Comparison of ENCODE assay signal across 8 mouse cellular contexts in genomic region chr1:62795307-62796037, GRCm38 (mm10).
A peak's percentile ranks its signal among the peaks of the same experiment; 100 is the strongest.
DNase-seq lines count a peak whose midpoint lies in the region.

No protein-coding gene starts in this region.

- intact Hi-C loops in heart, postnatal 14 days (cut with DNase I): no loop called here

- DNase-seq in right cerebral cortex, postnatal 10 days (ENCODE audit: low spot score in 2 of 2): peak; percentile 79 to 84
- DNase-seq in right cerebral cortex, adult 18-20 months: no peak
- DNase-seq in embryo, embryonic 11 days: peak; percentile 84
- DNase-seq in heart, postnatal 14 days: peak; percentile 57 to 71
- peak; percentile 64 to 88 for DNase-seq in kidney, postnatal 36 days
- DNase-seq in lung, postnatal 10 days: peak; percentile 86
- DNase-seq in ovary, postnatal 10 days (ENCODE audit: low spot score): peak; percentile 27
- DNase-seq in c-Kit-positive CD71-positive TER-119-positive erythroid progenitor cells, embryonic 14.5 days (ENCODE audit: low spot score): no peak

Comparison
In these comparisons a context has a peak if more than half of its experiments do, and no peak if none do; other contexts are left out.
1. DNase-seq: peak in right cerebral cortex, postnatal 10 days (2 of 2), embryo, embryonic 11 days (single experiment), heart, postnatal 14 days (2 of 2), kidney, postnatal 36 days (2 of 2), lung, postnatal 10 days (single experiment) and ovary, postnatal 10 days (single experiment); none in right cerebral cortex, adult 18-20 months (single experiment) and c-Kit-positive CD71-positive TER-119-positive erythroid progenitor cells, embryonic 14.5 days (single experiment).